Mouse (Mus musculus): Measurements from ENCODE around the gene Nt5c2.

The Nt5c2 gene

GRCm38 (mm10) chr19:47014447-47015381 is at the start of gene Nt5c2, which contains the start of gene Ina:
TSS of gene Nt5c2 (minus strand) at chr19:47015153.
TSS of gene Ina (plus strand) at chr19:47014698.
- peak; percentile 67 to 82 for DNase-seq (ENCODE audit: low spot score in 2 of 2)

- no peak for DNase-seq (ENCODE audit: low spot score in 2 of 2)
These were observed 42.7 kb upstream of the Nt5c2 start for GRCm38 (mm10) chr19:47057684-47058083.

GRCm38 (mm10) chr19:47053471-47053870 is 38.5 kb upstream of the Nt5c2 start:
- no peak for DNase-seq (ENCODE audit: low spot score in 2 of 2)

GRCm38 (mm10) chr19:47052927-47053326 is 38.0 kb upstream of the Nt5c2 start:
- no peak for DNase-seq (ENCODE audit: low spot score in 2 of 2)

DNA sequence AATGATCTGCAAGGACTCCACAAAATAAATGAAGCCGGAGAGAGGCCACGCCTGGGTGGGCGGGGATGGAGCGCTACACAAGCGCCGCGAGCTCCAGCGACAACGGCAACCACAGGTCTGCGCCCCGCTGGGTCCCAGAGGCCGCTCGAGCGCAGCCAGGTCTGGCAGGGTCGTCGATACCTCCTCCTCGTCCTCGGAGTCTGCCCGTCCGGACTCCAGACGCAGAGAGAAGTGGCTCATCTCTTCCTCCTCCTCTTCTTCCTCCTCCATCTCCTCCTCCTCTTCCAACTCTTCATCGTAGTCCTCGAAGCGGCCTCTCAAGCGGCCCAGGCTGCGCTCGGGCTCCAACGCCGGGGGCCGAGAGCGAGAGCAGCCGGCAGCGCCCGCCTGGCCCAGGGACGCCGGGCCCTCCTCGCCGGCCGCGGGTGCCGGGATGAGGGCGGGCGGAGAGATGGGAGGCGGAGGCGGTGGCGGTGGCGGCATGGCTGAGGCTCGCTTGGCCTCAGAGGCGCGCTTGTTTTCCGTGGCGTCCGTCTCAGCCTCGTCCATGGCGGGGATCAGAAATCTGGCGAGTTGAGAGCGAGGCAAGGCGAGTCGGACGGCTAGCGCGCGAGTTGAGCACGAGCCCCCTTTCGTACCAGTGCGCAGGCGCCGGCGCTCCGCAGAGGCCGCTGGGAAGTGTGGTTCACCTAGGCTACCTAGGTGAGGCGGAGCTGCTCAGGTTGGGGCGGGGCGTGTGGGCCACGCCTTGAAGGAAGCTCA is 35.5 kb upstream of the Nt5c2 start, which contains the start of gene Pcgf6:
TSS of gene Pcgf6 (minus strand) at position 636 of the 762 bp plus-strand sequence.
- DNase-seq (ENCODE audit: low spot score in 2 of 2), result peak; percentile 84

GRCm38 (mm10) chr19:47049840-47050239 is 34.9 kb upstream of the Nt5c2 start:
- no peak for DNase-seq (ENCODE audit: low spot score in 2 of 2)

GRCm38 (mm10) chr19:47049061-47049460 is 34.1 kb upstream of the Nt5c2 start:
- no peak for DNase-seq (ENCODE audit: low spot score in 2 of 2)

GRCm38 (mm10) chr19:47047236-47047833 is 32.4 kb upstream of the Nt5c2 start:
- DNase-seq (ENCODE audit: low spot score in 2 of 2), result no peak

DNA sequence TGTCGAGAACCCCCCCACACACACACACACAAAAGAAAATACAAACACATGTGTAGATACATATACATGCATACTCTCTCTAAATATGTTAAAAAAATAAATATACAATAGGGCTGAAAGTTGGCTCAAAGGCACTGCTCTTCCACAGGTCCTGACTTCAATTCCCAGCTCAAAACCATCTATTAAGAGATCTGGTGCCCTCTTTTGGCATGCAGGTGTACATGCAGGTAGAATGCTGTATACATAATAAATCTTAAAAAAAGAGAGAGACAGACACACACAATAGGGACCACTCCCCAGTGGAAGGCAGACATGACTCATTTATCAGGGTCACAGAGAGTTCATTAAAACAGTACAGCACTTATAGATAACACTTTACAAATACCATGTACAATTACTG is 31.4 kb upstream of the Nt5c2 start:
- no peak for DNase-seq (ENCODE audit: low spot score in 2 of 2)

DNA sequence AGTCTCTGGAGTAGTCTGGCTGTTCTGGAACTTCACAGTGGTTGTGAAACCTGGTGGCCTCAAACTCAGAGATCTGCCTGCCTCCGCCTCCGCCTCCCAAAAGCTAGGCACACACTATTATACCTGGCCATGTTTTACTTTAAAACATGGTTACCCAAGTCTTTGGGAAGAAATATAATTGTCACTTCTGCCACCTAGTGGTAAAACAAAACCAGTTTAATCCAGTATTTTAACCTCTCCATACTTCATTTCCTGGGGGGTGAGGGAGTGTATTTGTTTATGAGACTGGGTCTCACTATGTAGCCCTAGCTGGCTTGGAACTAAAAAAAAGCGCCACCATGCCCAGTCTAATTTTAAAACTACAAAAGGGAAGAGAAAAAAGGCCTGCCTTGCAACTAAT is 28.7 kb upstream of the Nt5c2 start:
- no peak for DNase-seq (ENCODE audit: low spot score in 2 of 2)

- DNase-seq (ENCODE audit: low spot score in 2 of 2), result no peak
These were observed 25.9 kb upstream of the Nt5c2 start for GRCm38 (mm10) chr19:47040720-47041473.

- DNase-seq (ENCODE audit: low spot score in 2 of 2), result no peak
These were observed 21.6 kb upstream of the Nt5c2 start for GRCm38 (mm10) chr19:47036596-47036995.

- DNase-seq (ENCODE audit: low spot score in 2 of 2), result peak; percentile 63 to 64
These were observed 20.0 kb upstream of the Nt5c2 start for GRCm38 (mm10) chr19:47034916-47035315.

- DNase-seq (ENCODE audit: low spot score in 2 of 2), result no peak
These were observed 16.8 kb upstream of the Nt5c2 start for GRCm38 (mm10) chr19:47031770-47032169.

- no peak for DNase-seq (ENCODE audit: low spot score in 2 of 2)
These were observed 14.8 kb upstream of the Nt5c2 start for GRCm38 (mm10) chr19:47029796-47030195.

DNA sequence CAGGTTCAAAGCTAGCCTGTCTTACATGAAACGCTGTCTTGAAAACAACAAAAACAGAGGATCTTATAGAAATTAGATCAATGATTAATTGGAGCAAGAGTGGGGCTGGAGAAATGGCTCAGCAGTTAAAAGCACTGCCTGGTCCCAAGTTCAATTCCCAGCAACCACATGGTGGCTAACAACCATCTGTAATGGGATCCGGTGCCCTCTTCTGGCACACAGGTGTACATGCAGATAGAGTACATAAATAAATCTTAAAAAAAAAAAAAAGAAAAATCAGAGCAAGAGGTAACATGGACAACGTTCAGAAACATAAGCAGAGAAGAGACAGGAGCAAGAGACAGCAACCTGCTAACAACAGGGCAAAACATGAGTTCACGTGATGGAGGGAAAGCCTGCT is 11.6 kb upstream of the Nt5c2 start:
- DNase-seq (ENCODE audit: low spot score in 2 of 2), result no peak

- peak in 1 of 2 experiments; percentile 33 for DNase-seq (ENCODE audit: low spot score in 2 of 2)
These were observed 10.0 kb upstream of the Nt5c2 start for GRCm38 (mm10) chr19:47024954-47025353.

DNA sequence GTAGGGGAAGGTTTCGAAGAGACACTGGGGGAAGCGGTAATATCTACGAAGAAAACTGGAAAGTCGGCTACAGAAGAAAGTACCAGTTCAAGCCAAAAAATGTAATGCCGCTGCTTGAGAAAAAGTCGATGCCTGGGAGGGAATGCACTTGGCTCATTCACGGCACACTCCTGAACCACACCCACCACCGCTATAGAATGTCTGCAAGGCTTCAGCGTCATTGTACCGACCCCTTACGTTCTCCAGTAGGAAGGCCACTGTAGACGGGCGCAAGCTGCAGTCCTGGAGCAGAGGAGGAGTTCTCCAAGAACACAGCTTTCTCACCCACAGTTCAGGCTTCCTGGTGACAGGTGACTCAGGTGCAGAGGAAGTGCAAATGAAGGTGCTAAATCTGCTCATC is 8.6 kb upstream of the Nt5c2 start:
- DNase-seq (ENCODE audit: low spot score in 2 of 2), result no peak

- no peak for DNase-seq (ENCODE audit: low spot score in 2 of 2)
These were observed 7.8 kb upstream of the Nt5c2 start for GRCm38 (mm10) chr19:47022709-47023108.

DNA sequence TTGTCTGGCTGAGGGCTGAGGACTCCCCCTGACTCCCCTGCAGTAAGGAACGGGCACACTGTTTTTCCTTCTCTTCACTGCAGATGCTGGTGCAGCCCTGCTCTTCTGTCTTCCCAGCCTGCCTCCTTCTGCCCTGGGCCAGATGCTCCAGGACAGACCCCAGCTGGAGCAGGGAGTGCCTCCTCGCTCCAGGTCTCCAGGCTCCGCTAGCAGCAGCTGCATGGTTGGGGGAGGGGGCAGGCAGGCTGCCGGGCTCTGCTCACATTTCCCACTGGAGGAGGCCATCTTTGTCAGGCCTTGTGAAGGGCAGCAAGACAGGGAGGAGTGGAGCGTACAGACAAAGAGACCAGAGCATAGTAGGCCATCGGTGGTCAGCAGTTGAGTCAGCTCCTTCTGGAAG is 4.4 kb upstream of the Nt5c2 start:
- no peak for DNase-seq (ENCODE audit: low spot score in 2 of 2)

- DNase-seq (ENCODE audit: low spot score in 2 of 2), result no peak
These were observed 3.4 kb upstream of the Nt5c2 start for GRCm38 (mm10) chr19:47018330-47018729.

Measured in right cerebral cortex, adult 2 months (tissue).